Mouse (Mus musculus) lung, adult 2 months (tissue): ENCODE results near the gene Tmem171.

Experiments used
- CTCF ChIP-seq: fragments of 200-500 bp; IDR thresholded peaks from 2 replicates; pipeline ENCODE4 v1.5.1; 2011; ENCODE audit warnings: mild to moderate bottlenecking, low read length, control low read depth; ENCODE audit not compliant: insufficient read depth
- POLR2A ChIP-seq: fragments of 200-500 bp; IDR thresholded peaks from 2 replicates; pipeline ENCODE4 v1.6.1; 2011; ENCODE audit warnings: low read depth, mild to moderate bottlenecking, control low read depth, low read length, borderline replicate concordance; ENCODE audit errors: extremely low read depth

GRCm38 (mm10) chr13:98654129-98654939, 40.3 kb downstream of the Tmem171 start:
- TF ChIP-seq POLR2A (no peak), CTCF (no peak)
